Comparison of ENCODE assay signal across 9 mouse cellular contexts in genomic region chr9:42121631-42122354, GRCm38 (mm10). TPM values are rescaled to one million over a fixed set of nuclear protein-coding genes. Genes with fewer than 3 reads are reported as not detected.
A peak's percentile ranks its signal among the peaks of the same experiment; 100 is the strongest.
DNase-seq lines count a peak whose midpoint lies in the region; ATAC-seq and TF ChIP-seq lines count a peak whose summit lies in the region.
"Had no signal": no experiment of that assay in that cellular context is flagged by ENCODE, and none has a peak within 500 bp of the region (broad histone marks: within the 10 kb centered on the region; RNA-seq: fewer than 3 reads in every experiment).

No protein-coding gene starts in this region.

- H3K27ac ChIP-seq in hindbrain, embryonic 12.5 days: no peak overlapping the region
- H3K27ac ChIP-seq in hindbrain, embryonic 10.5 days: no peak overlapping the region
- H3K27ac ChIP-seq in midbrain, embryonic 13.5 days: no peak overlapping the region
- no peak overlapping the region for H3K27ac ChIP-seq in midbrain, embryonic 11.5 days (ENCODE audit: low read depth, low read length)
- H3K27ac ChIP-seq in hindbrain, postnatal 0 days: no peak overlapping the region
- H3K27ac ChIP-seq in stomach, embryonic 15.5 days: no peak overlapping the region
- H3K27ac ChIP-seq: limb, embryonic 13.5 days had no signal

- H3K4me2 ChIP-seq in hindbrain, embryonic 12.5 days (replicated peaks): peak overlapping the region; percentile 97
- H3K4me2 ChIP-seq in midbrain, embryonic 13.5 days (replicated peaks): peak overlapping the region; percentile 99
- H3K4me2 ChIP-seq in midbrain, embryonic 11.5 days: no peak overlapping the region
- peak overlapping the region; percentile 98 for H3K4me2 ChIP-seq in hindbrain, postnatal 0 days (ENCODE audit: low read depth, low read length)
- H3K4me2 ChIP-seq in stomach, embryonic 15.5 days: peak overlapping the region; percentile 4

- peaks cover 18% of the 10 kb centered on the region for H3K4me1 ChIP-seq in hindbrain, embryonic 12.5 days
- peaks cover 30% of the 10 kb centered on the region for H3K4me1 ChIP-seq in hindbrain, embryonic 10.5 days (replicated peaks)
- peaks cover 18% of the 10 kb centered on the region for H3K4me1 ChIP-seq in midbrain, embryonic 13.5 days (replicated peaks)
- peaks cover 5% of the 10 kb centered on the region; the same call in 1 of the 2 replicates for H3K4me1 ChIP-seq in midbrain, embryonic 11.5 days (ENCODE audit: control insufficient read depth, insufficient read depth, low read length)
- peaks cover 7% of the 10 kb centered on the region; the same call in 1 of the 2 replicates for H3K4me1 ChIP-seq in hindbrain, postnatal 0 days (ENCODE audit: insufficient read depth, low read length)
- no peaks in the 10 kb centered on the region for H3K4me1 ChIP-seq in stomach, embryonic 15.5 days

- H3K9me3 ChIP-seq in hindbrain, embryonic 12.5 days (replicated peaks): no peaks in the 10 kb centered on the region
- H3K9me3 ChIP-seq in hindbrain, embryonic 10.5 days: no peaks in the 10 kb centered on the region
- H3K9me3 ChIP-seq in midbrain, embryonic 13.5 days: no peaks in the 10 kb centered on the region
- no peaks in the 10 kb centered on the region for H3K9me3 ChIP-seq in midbrain, embryonic 11.5 days (ENCODE audit: control insufficient read depth, low read length)
- no peaks in the 10 kb centered on the region for H3K9me3 ChIP-seq in hindbrain, postnatal 0 days (ENCODE audit: low read length)
- H3K9me3 ChIP-seq in stomach, embryonic 15.5 days: no peaks in the 10 kb centered on the region
- H3K9me3 ChIP-seq: limb, embryonic 13.5 days had no signal

- H3K9ac ChIP-seq in hindbrain, embryonic 12.5 days: 0 out of 2 replicates have a peak overlapping the region, but pooled peaks have one; percentile 8
- H3K9ac ChIP-seq in midbrain, embryonic 13.5 days (replicated peaks): no peak overlapping the region
- no peak overlapping the region for H3K9ac ChIP-seq in midbrain, embryonic 11.5 days (ENCODE audit: low read length)
- peak overlapping the region; percentile 6; the same call in 1 of the 2 replicates for H3K9ac ChIP-seq in hindbrain, postnatal 0 days (replicated peaks; ENCODE audit: low read length)
- no peak overlapping the region for H3K9ac ChIP-seq in stomach, embryonic 15.5 days
- H3K9ac ChIP-seq: limb, embryonic 13.5 days had no signal

- ATAC-seq in hindbrain, embryonic 12.5 days (ENCODE audit: low FRiP score): no peak
- no peak for ATAC-seq in midbrain, embryonic 13.5 days
- ATAC-seq in midbrain, embryonic 11.5 days (ENCODE audit: low FRiP score): no peak
- no peak for ATAC-seq in hindbrain, postnatal 0 days
- ATAC-seq in stomach, embryonic 15.5 days (ENCODE audit: insufficient read depth, low FRiP score, low read depth): no peak

- TF ChIP-seq CTCF in hindbrain, postnatal 0 days (IDR thresholded peaks at IDR 0.05; ENCODE audit: low read depth): no peak

- WGBS in hindbrain, embryonic 12.5 days: 73% methylated on average over 10 of the region's 10 CpGs
- 81% methylated on average over 10 of the region's 10 CpGs for WGBS in hindbrain, embryonic 10.5 days
- 82% methylated on average over 10 of the region's 10 CpGs for WGBS in midbrain, embryonic 13.5 days
- 83% methylated on average over 10 of the region's 10 CpGs for WGBS in midbrain, embryonic 11.5 days
- WGBS in hindbrain, postnatal 0 days: 60% methylated on average over 10 of the region's 10 CpGs
- 61% methylated on average over 10 of the region's 10 CpGs for WGBS in stomach, embryonic 15.5 days

- DNase-seq in hindbrain, embryonic 10.5 days (ENCODE audit: low spot score): no peak
- DNase-seq in midbrain, embryonic 11.5 days (ENCODE audit: low spot score, missing footprints): no peak
- no peak for DNase-seq in hindbrain, postnatal 0 days (ENCODE audit: low spot score)
- DNase-seq in right cerebral cortex, postnatal 25 days: no peak
- no peak for DNase-seq in ovary, postnatal 36 days (ENCODE audit: low spot score)

- H3K36me3 ChIP-seq in hindbrain, embryonic 12.5 days: no peaks in the 10 kb centered on the region
- no peaks in the 10 kb centered on the region for H3K36me3 ChIP-seq in hindbrain, embryonic 10.5 days
- no peaks in the 10 kb centered on the region for H3K36me3 ChIP-seq in midbrain, embryonic 13.5 days
- no peaks in the 10 kb centered on the region for H3K36me3 ChIP-seq in midbrain, embryonic 11.5 days (ENCODE audit: control insufficient read depth, insufficient read depth, low read length)
- no peaks in the 10 kb centered on the region for H3K36me3 ChIP-seq in hindbrain, postnatal 0 days (ENCODE audit: insufficient read depth, low read length)
- H3K36me3 ChIP-seq in stomach, embryonic 15.5 days: no peaks in the 10 kb centered on the region
- H3K36me3 ChIP-seq: limb, embryonic 13.5 days had no signal

- H3K4me3 ChIP-seq in hindbrain, embryonic 12.5 days: peak overlapping the region; percentile 83
- no peak overlapping the region; the same call in 1 of the 2 replicates for H3K4me3 ChIP-seq in hindbrain, embryonic 10.5 days
- peak overlapping the region; percentile 78; the same call in 1 of the 2 replicates for H3K4me3 ChIP-seq in midbrain, embryonic 13.5 days (replicated peaks)
- no peak overlapping the region for H3K4me3 ChIP-seq in midbrain, embryonic 11.5 days (ENCODE audit: low read depth, low read length)
- peak overlapping the region; percentile 5; the same call in 1 of the 2 replicates for H3K4me3 ChIP-seq in hindbrain, postnatal 0 days (ENCODE audit: low read length)
- H3K4me3 ChIP-seq in stomach, embryonic 15.5 days (replicated peaks): peak overlapping the region; percentile 68; the same call in 1 of the 2 replicates
- H3K4me3 ChIP-seq: limb, embryonic 13.5 days had no signal

- peaks cover 22% of the 10 kb centered on the region for H3K27me3 ChIP-seq in hindbrain, embryonic 12.5 days
- peaks cover 55% of the 10 kb centered on the region for H3K27me3 ChIP-seq in hindbrain, embryonic 10.5 days (ENCODE audit: insufficient read depth, poor library complexity, severe bottlenecking)
- H3K27me3 ChIP-seq in midbrain, embryonic 13.5 days: peaks cover 25% of the 10 kb centered on the region
- H3K27me3 ChIP-seq in midbrain, embryonic 11.5 days (ENCODE audit: control insufficient read depth, insufficient read depth, low read length): peaks cover 13% of the 10 kb centered on the region
- no peaks in the 10 kb centered on the region for H3K27me3 ChIP-seq in hindbrain, postnatal 0 days (ENCODE audit: insufficient read depth, low read length)
- H3K27me3 ChIP-seq in stomach, embryonic 15.5 days (replicated peaks): no peaks in the 10 kb centered on the region

RNA-seq across cellular contexts. Expression of gene Sorl1, which starts 2.3 kb away (rescaled TPM):
- polyA plus RNA-seq in hindbrain, embryonic 12.5 days (2016; fragmentation: Nextera tagmentation; extraction: Ambion mirVana): 14.5 and 15.7 TPM in 2 replicates
- polyA plus RNA-seq in hindbrain, embryonic 10.5 days (2016; fragmentation: Nextera tagmentation; extraction: Ambion mirVana): 4.3 and 4.6 TPM in 2 replicates
- polyA plus RNA-seq in midbrain, embryonic 13.5 days (2015; fragmentation: Nextera tagmentation; extraction: Ambion mirVana): 5.4 and 6.1 TPM in 2 replicates
- 3.1 and 3.8 TPM in 2 replicates for polyA plus RNA-seq in midbrain, embryonic 11.5 days (2014; fragmentation: Nextera tagmentation; extraction: Ambion mirVana)
- 25.6 and 27.7 TPM in 2 replicates for total RNA-seq in hindbrain, postnatal 0 days (2014; rRNA removed)
- polyA plus RNA-seq in hindbrain, postnatal 0 days (2015; fragmentation: Nextera tagmentation; extraction: Ambion mirVana): 8.2 and 9.1 TPM in 2 replicates
- 11.4 and 12.9 TPM in 2 replicates for polyA plus RNA-seq in stomach, embryonic 15.5 days (2015; fragmentation: Nextera tagmentation; extraction: Ambion mirVana)

Comparison
In these comparisons a context has a peak if more than half of its experiments do, and no peak if none do; other contexts are left out.
1. H3K4me3 ChIP-seq: peak in hindbrain, embryonic 12.5 days (single experiment), midbrain, embryonic 13.5 days (single experiment), hindbrain, postnatal 0 days (single experiment) and stomach, embryonic 15.5 days (single experiment); none in hindbrain, embryonic 10.5 days (single experiment) and midbrain, embryonic 11.5 days (single experiment).
2. H3K9ac ChIP-seq: peak in hindbrain, embryonic 12.5 days (single experiment) and hindbrain, postnatal 0 days (single experiment); none in midbrain, embryonic 13.5 days (single experiment), midbrain, embryonic 11.5 days (single experiment) and stomach, embryonic 15.5 days (single experiment).